Comparison of ENCODE assay signal across 9 mouse cellular contexts in the genomic region with DNA sequence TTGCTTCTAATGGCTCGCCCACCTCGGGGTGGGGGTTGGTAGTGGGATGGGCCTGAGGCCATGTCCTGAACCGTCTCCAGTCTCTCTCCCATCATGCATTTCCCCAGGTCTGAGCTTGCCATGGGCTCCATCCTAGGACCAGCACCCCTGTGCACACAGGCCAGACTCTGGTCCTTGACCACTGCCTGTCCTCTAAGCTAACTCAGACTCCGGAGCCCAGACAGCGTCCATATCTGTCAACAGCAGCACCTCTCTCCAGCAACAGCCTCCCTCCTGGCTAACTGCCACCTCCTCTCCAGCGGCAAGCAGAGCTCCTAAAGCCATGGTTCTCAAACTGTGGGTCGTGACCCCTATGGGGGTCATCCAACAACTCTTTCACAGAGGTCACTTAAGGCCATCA. TPM values are rescaled to one million over a fixed set of nuclear protein-coding genes. Genes with fewer than 3 reads are reported as not detected.
DNase-seq lines count a peak whose midpoint lies in the region; ATAC-seq and TF ChIP-seq lines count a peak whose summit lies in the region.
"Had no signal": no experiment of that assay in that cellular context is flagged by ENCODE, and none has a peak within 500 bp of the region (broad histone marks: within the 10 kb centered on the region; RNA-seq: fewer than 3 reads in every experiment).

No protein-coding gene starts in this region.

- TF ChIP-seq CTCF in heart, postnatal 0 days (IDR thresholded peaks at IDR 0.05; ENCODE audit: low read depth), result no peak
- TF ChIP-seq CTCF in intestine, postnatal 0 days (IDR thresholded peaks at IDR 0.05; ENCODE audit: low read depth), result no peak

- no peak overlapping the region for H3K4me2 ChIP-seq in heart, postnatal 0 days (ENCODE audit: low read depth, low read length)
- peak overlapping the region; percentile 46; the same call in 1 of the 2 replicates for H3K4me2 ChIP-seq in midbrain, embryonic 14.5 days (ENCODE audit: low read length)
- no peak overlapping the region for H3K4me2 ChIP-seq in intestine, postnatal 0 days (replicated peaks; ENCODE audit: low read depth)

- WGBS in heart, postnatal 0 days, result 16% methylated on average over 7 of the region's 7 CpGs
- WGBS in midbrain, embryonic 14.5 days, result 12% methylated on average over 7 of the region's 7 CpGs
- WGBS in intestine, postnatal 0 days, result 41% methylated on average over 7 of the region's 7 CpGs

- no peak overlapping the region for H3K4me3 ChIP-seq in heart, postnatal 0 days (ENCODE audit: low read depth, low read length)
- no peak overlapping the region for H3K4me3 ChIP-seq in midbrain, embryonic 14.5 days (replicated peaks; ENCODE audit: low read depth, low read length)
- no peak overlapping the region for H3K4me3 ChIP-seq in intestine, postnatal 0 days (ENCODE audit: low read depth, low read length)

- H3K9ac ChIP-seq in heart, postnatal 0 days (replicated peaks; ENCODE audit: low read depth, low read length), result no peak overlapping the region
- no peak overlapping the region for H3K9ac ChIP-seq in midbrain, embryonic 14.5 days (replicated peaks; ENCODE audit: low read length)
- H3K9ac ChIP-seq in intestine, postnatal 0 days (ENCODE audit: low read depth, low read length), result no peak overlapping the region

- peak; percentile 59 for DNase-seq in kidney, postnatal 10 days
- DNase-seq in kidney, adult 11 months, result no peak
- peak; percentile 23 for DNase-seq in embryo, embryonic 11 days
- DNase-seq in heart, postnatal 0 days (ENCODE audit: low spot score), result peak; percentile 51
- no peak for DNase-seq in midbrain, embryonic 14.5 days
- no peak for DNase-seq in adrenal gland, postnatal 14 days

- no peak overlapping the region for H3K27ac ChIP-seq in heart, postnatal 0 days (ENCODE audit: low read depth)
- H3K27ac ChIP-seq in midbrain, embryonic 14.5 days (replicated peaks; ENCODE audit: low read depth, low read length), result 0 out of 2 replicates have a peak overlapping the region, but pooled peaks have one; percentile 49
- no peak overlapping the region for H3K27ac ChIP-seq in intestine, postnatal 0 days (ENCODE audit: low read depth, low read length)

- no peaks in the 10 kb centered on the region for H3K36me3 ChIP-seq in heart, postnatal 0 days (replicated peaks; ENCODE audit: control insufficient read depth, insufficient read depth, low read length)
- H3K36me3 ChIP-seq in midbrain, embryonic 14.5 days (ENCODE audit: control insufficient read depth, insufficient read depth, low read length), result no peaks in the 10 kb centered on the region
- no peaks in the 10 kb centered on the region for H3K36me3 ChIP-seq in intestine, postnatal 0 days (ENCODE audit: control insufficient read depth, insufficient read depth)

- peaks cover 38% of the 10 kb centered on the region for H3K27me3 ChIP-seq in heart, postnatal 0 days (ENCODE audit: control insufficient read depth, insufficient read depth, low read length)
- peaks cover 5% of the 10 kb centered on the region; the same call in 1 of the 2 replicates for H3K27me3 ChIP-seq in midbrain, embryonic 14.5 days (ENCODE audit: control insufficient read depth, insufficient read depth, low read length)
- peaks cover 9% of the 10 kb centered on the region; the same call in 1 of the 2 replicates for H3K27me3 ChIP-seq in intestine, postnatal 0 days (replicated peaks; ENCODE audit: control insufficient read depth, insufficient read depth, low read length)

- no peak for TF ChIP-seq EP300 in heart, postnatal 0 days (IDR thresholded peaks at IDR 0.05; ENCODE audit: low read depth)

- 0 out of 2 replicates have a peak, but pooled peaks cover 5% of the 10 kb centered on the region for H3K4me1 ChIP-seq in heart, postnatal 0 days (ENCODE audit: control insufficient read depth, insufficient read depth)
- peaks cover 10% of the 10 kb centered on the region; the same call in 1 of the 2 replicates for H3K4me1 ChIP-seq in midbrain, embryonic 14.5 days (ENCODE audit: control insufficient read depth, insufficient read depth, low read length)
- H3K4me1 ChIP-seq in intestine, postnatal 0 days (replicated peaks; ENCODE audit: control insufficient read depth, insufficient read depth, low read length), result no peaks in the 10 kb centered on the region

- peak; percentile 64 for ATAC-seq in heart, postnatal 0 days (ENCODE audit: insufficient read depth, low read depth)
- no peak for ATAC-seq in midbrain, embryonic 14.5 days (ENCODE audit: low FRiP score, low TSS enrichment)
- no peak for ATAC-seq in intestine, postnatal 0 days
- ATAC-seq in activated CD4-positive, CD25-positive, alpha-beta regulatory T cell, adult 4 months, result no peak

- H3K9me3 ChIP-seq in heart, postnatal 0 days (replicated peaks; ENCODE audit: control insufficient read depth, low read length), result no peaks in the 10 kb centered on the region
- H3K9me3 ChIP-seq in midbrain, embryonic 14.5 days (ENCODE audit: control insufficient read depth, low read length), result no peaks in the 10 kb centered on the region
- no peaks in the 10 kb centered on the region for H3K9me3 ChIP-seq in intestine, postnatal 0 days (ENCODE audit: control insufficient read depth)

RNA-seq across cellular contexts. Expression of a gene that starts 14.4 kb away (rescaled TPM):
- not detected in 2 replicates for total RNA-seq in heart, postnatal 0 days (2014; rRNA removed; ENCODE audit: low replicate concordance)
- not detected in 2 replicates for polyA plus RNA-seq in heart, postnatal 0 days (2015; fragmentation: Nextera tagmentation; extraction: Ambion mirVana)
- polyA plus RNA-seq in midbrain, embryonic 14.5 days (2014; fragmentation: Nextera tagmentation; extraction: Ambion mirVana), result not detected in 2 replicates
- not detected in 2 replicates for polyA plus RNA-seq in intestine, postnatal 0 days (2015; fragmentation: Nextera tagmentation; extraction: Ambion mirVana)
- polyA plus RNA-seq in activated CD4-positive, CD25-positive, alpha-beta regulatory T cell, adult 4 months (2017; shearing (Covaris generic)), result not detected
- not detected in 2 replicates for total RNA-seq in adrenal gland, postnatal 14 days (2021)
- total RNA-seq: gastrocnemius, adult 18-20 months had no signal

RNA-seq across cellular contexts. Expression of a gene that starts 42.8 kb away (rescaled TPM):
- 17.7 and 19.6 TPM in 2 replicates for total RNA-seq in heart, postnatal 0 days (2014; rRNA removed; ENCODE audit: low replicate concordance)
- 13.7 and 16.0 TPM in 2 replicates for polyA plus RNA-seq in heart, postnatal 0 days (2015; fragmentation: Nextera tagmentation; extraction: Ambion mirVana)
- polyA plus RNA-seq in midbrain, embryonic 14.5 days (2014; fragmentation: Nextera tagmentation; extraction: Ambion mirVana), result 15.4 and 23.0 TPM in 2 replicates
- 3.5 and 3.7 TPM in 2 replicates for polyA plus RNA-seq in intestine, postnatal 0 days (2015; fragmentation: Nextera tagmentation; extraction: Ambion mirVana)
- not detected for polyA plus RNA-seq in activated CD4-positive, CD25-positive, alpha-beta regulatory T cell, adult 4 months (2017; shearing (Covaris generic))
- total RNA-seq in adrenal gland, postnatal 14 days (2021), result 26.3 and 36.4 TPM in 2 replicates

Comparison
In these comparisons a context has a peak if more than half of its experiments do, and no peak if none do; other contexts are left out.
1. DNase-seq: peak in kidney, postnatal 10 days (single experiment), embryo, embryonic 11 days (single experiment) and heart, postnatal 0 days (single experiment); none in kidney, adult 11 months (single experiment), midbrain, embryonic 14.5 days (single experiment) and adrenal gland, postnatal 14 days (single experiment).